Mouse (Mus musculus): Measurements from ENCODE around the gene Slc30a1.

DNA sequence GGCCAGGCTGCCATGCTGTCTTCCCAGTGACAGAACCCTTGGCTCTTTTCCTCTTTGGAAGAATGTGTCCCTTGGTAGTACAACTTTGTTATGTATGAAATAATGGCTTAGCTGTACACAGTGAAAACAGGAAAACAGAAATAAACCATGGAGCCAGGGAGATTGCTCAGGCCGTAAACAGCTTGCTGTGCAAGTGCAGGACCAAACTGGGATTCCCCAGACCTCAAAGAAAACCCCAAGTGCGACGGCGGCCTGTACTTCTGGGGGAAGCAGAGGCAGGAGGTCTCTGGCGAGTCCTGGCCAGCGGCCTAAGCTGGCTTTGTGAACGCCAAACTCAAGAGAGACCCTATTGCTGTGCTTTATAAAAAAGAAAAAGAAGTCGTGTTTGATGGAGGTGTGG lies 42.0 kb downstream of the Slc30a1 start:
- TF ChIP-seq POLR2A (IDR thresholded peaks at IDR 0.05; ENCODE audit: insufficient read depth, low read length) (no peak), CTCF (IDR thresholded peaks at IDR 0.05; ENCODE audit: low read depth, low read length) (no peak), EP300 (IDR thresholded peaks at IDR 0.05; ENCODE audit: insufficient read depth, low read depth, low read length) (no peak)

Measured in ES-Bruce4 (cell line).